Mouse (Mus musculus) thymus, adult 2 months (tissue): ENCODE data around the gene Itpr2. TPM values are rescaled to one million over a fixed set of nuclear protein-coding genes. Genes with fewer than 3 reads are reported as not detected.

Experiments used
- DNase-seq: peaks from one replicate; pipeline ENCODE4 v3.0.0; 2021
- H3K27ac ChIP-seq: fragments of 200-500 bp; 2 replicates; pipeline ENCODE4 v1.5.1; 2012; ENCODE audit warnings: low read length, control low read depth; ENCODE audit not compliant: control insufficient read depth, insufficient read depth
- H3K27me3 ChIP-seq: fragments of 200-500 bp; 2 replicates; pipeline ENCODE4 v1.6.1; 2012; ENCODE audit warnings: mild to moderate bottlenecking, low read length, moderate library complexity, mixed read lengths; ENCODE audit not compliant: control insufficient read depth, insufficient read depth
- H3K36me3 ChIP-seq: fragments of 200-500 bp; 2 replicates; pipeline ENCODE4 v1.6.1; 2012; ENCODE audit warnings: mild to moderate bottlenecking, low read length, moderate library complexity; ENCODE audit not compliant: control insufficient read depth, insufficient read depth
- H3K4me1 ChIP-seq: fragments of 200-500 bp; replicated peaks from 2 replicates; pipeline ENCODE4 v1.6.1; 2012; ENCODE audit warnings: low read length; ENCODE audit not compliant: control insufficient read depth, insufficient read depth
- H3K4me3 ChIP-seq: fragments of 200-500 bp; 2 replicates; pipeline ENCODE4 v1.5.1; 2012; ENCODE audit warnings: mild to moderate bottlenecking, low read length, control low read depth, moderate library complexity; ENCODE audit not compliant: control insufficient read depth, insufficient read depth
- CTCF ChIP-seq: fragments of 200-500 bp; IDR thresholded peaks from 2 replicates; pipeline ENCODE4 v1.5.1; 2012; ENCODE audit warnings: mild to moderate bottlenecking, control low read depth, low read length, moderate library complexity, borderline replicate concordance; ENCODE audit not compliant: control insufficient read depth, poor library complexity, insufficient read depth; ENCODE audit errors: extremely low read depth
- POLR2A ChIP-seq: fragments of 200-500 bp; IDR thresholded peaks from 2 replicates; pipeline ENCODE4 v1.6.1; 2012; ENCODE audit warnings: mild to moderate bottlenecking, low read length, control low read depth, moderate library complexity; ENCODE audit not compliant: control insufficient read depth, poor library complexity, insufficient read depth; ENCODE audit errors: extremely low read depth
- WGBS: fragments of 180-500 bp; shearing (Covaris S2); methylation state at CpG from one replicate; pipeline ENCODE4 v1.1.7; 2018; 5-methylcytosine and 5-hydroxymethylcytosine counted together
- polyA plus RNA-seq: library from polyadenylated mRNA; depleted of rRNA; stranded (reverse); fragments of >200 nt; gene quantifications from 2 replicates; pipeline ENCODE4 v1.2.3, GENCODE M21; 2012

Gene Itpr2
- polyA plus RNA-seq, 1 experiment = 60.3 TPM

DNA sequence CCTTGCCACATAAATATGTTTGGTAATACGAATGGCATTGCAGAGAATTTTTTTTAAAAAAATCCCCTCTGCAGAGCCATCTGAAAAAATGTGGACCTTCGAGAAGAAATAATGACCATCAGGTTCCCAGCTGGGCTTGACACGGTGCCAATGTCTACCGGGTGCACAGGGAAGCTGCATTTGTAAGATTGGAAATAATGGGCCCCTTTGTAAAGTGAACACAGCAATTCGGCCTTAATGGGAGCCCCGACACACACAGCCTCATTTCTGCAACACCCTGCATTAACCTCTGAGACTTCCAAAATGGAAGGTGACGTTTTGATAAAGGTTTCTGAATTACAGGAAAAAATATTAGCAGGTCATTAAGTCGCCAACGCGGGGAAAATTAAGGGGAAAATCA lies 97.9 kb downstream of the Itpr2 start:
- Histone ChIP-seq H3K4me1 (no peaks in the 10 kb centered on the region), H3K36me3 (peaks cover 25% of the 10 kb centered on the region), H3K27ac (no peak overlapping the region), H3K4me3 (no peak overlapping the region), H3K27me3 (no peaks in the 10 kb centered on the region)
- no peak for DNase-seq
- no peak for TF ChIP-seq CTCF
- no peak for TF ChIP-seq POLR2A
- WGBS = 98% methylated on average over 10 of the region's 10 CpGs

DNA sequence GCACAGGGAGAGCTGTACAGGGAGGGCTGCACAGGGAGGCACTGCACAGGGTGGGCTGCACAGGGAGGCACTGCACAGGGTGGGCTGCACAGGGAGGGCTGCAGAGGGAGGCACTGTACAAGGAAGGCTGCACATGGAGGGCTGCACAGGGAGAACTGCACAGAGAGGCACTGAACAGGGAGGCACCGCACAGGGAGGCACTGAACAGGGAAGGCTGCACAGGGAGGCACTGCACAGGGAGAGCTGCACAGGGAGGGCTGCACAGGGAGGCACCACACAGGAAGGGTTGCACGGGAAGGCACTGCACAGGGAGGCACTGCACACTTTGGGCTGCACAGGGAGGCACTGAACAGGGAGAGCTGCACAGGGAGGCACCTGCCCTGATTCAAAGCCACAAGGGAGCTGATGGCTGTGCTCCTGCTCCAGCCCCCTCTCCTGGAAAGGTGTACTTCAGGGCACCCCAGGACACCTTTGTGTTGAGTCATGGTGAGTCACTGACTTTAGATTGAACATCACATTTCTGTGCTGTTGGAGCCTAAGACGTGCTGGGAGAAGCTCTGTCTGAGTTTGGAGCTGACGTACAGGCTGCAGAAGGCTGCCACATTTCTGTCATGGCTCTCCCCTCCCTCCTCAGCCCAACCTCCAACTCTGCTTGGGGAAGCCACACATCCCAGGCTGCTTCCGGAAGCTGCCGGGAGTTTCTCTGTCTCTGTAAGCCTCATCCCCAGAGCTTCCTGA lies 98.9 kb downstream of the Itpr2 start:
- no peak for DNase-seq
- H3K4me1 ChIP-seq = 0 out of 2 replicates have a peak, but pooled peaks cover 3% of the 10 kb centered on the region
- H3K36me3 ChIP-seq = peaks cover 25% of the 10 kb centered on the region
- no peak overlapping the region for H3K4me3 ChIP-seq
- 82% methylated on average over 6 of the region's 6 CpGs for WGBS
- H3K27me3 ChIP-seq = no peaks in the 10 kb centered on the region
- H3K27ac ChIP-seq = no peak overlapping the region
- no peak for TF ChIP-seq CTCF
- no peak for TF ChIP-seq POLR2A

DNA sequence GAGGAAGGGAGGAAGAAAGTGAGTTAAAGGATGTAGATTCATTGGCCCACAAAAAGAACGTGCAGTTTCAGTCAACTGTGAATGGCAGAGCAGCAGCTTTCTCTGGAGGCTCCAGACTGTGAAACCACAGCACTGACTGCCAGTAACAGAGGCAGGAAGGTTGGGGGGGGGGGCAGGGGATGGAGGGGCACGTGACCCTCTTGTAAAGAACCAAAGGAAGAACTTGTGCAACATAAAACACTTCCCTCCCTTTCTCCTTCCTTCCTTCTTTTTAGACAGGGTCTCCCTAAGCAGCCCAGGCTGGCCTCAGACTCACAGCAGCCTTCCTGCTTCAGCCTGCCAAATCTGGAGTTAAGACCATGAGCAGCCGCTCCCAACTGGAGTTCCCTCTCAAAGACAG lies 104.2 kb downstream of the Itpr2 start:
- 0 out of 2 replicates have a peak, but pooled peaks cover 3% of the 10 kb centered on the region for H3K4me1 ChIP-seq
- H3K27ac ChIP-seq = no peak overlapping the region
- no peak for DNase-seq
- peaks cover 44% of the 10 kb centered on the region for H3K36me3 ChIP-seq
- H3K27me3 ChIP-seq = no peaks in the 10 kb centered on the region
- 49% methylated on average over 3 of the region's 3 CpGs for WGBS
- H3K4me3 ChIP-seq = no peak overlapping the region
- TF ChIP-seq CTCF = no peak
- no peak for TF ChIP-seq POLR2A

DNA sequence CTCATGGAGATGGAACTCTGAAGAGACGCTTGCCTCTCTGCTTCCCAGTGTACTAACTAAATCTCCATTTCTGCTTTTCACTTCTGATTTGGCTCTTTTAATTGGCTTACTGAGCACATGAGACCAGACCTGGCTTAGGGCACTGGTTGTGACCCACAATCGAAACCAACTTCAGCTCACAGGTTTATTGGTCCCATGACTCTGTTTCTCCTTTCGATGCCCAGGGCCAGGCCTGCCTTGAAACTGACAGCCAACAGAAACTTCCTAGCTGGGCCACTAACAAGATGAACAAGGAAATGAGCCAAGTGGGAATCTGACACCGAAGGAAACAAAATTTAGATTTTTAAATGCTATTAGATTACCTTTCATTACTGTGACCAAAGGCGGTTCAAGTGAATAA lies 105.8 kb downstream of the Itpr2 start:
- DNase-seq = no peak
- H3K27me3 ChIP-seq = no peaks in the 10 kb centered on the region
- no peak overlapping the region for H3K27ac ChIP-seq
- 0 out of 2 replicates have a peak, but pooled peaks cover 3% of the 10 kb centered on the region for H3K4me1 ChIP-seq
- H3K36me3 ChIP-seq = peaks cover 56% of the 10 kb centered on the region
- TF ChIP-seq POLR2A = no peak
- no peak for TF ChIP-seq CTCF
- 92% methylated on average over 5 of the region's 5 CpGs for WGBS
- no peak overlapping the region for H3K4me3 ChIP-seq

DNA sequence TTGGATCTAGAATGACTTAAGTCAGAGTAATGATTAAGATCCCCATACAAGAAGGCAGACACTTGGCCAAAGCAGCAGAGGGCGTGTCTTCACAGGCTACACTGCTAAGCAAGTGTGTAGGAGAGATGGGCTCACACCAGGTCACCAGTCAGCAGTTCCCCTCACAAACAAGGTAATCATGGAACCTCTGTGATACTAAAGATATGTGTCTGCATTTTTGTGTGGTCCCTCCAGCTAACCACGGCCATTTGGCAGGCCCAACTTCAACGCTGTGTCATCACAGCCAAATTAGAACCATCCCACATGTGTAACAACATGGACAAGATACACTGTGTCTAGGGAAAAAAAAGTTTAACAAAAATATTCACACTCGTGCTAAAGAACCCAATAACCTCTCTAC lies 106.4 kb downstream of the Itpr2 start:
- H3K36me3 ChIP-seq = peaks cover 63% of the 10 kb centered on the region
- DNase-seq = no peak
- TF ChIP-seq CTCF (no peak), POLR2A (no peak)
- 97% methylated on average over 4 of the region's 4 CpGs for WGBS
- no peaks in the 10 kb centered on the region for H3K27me3 ChIP-seq
- no peak overlapping the region for H3K4me3 ChIP-seq
- 0 out of 2 replicates have a peak, but pooled peaks cover 3% of the 10 kb centered on the region for H3K4me1 ChIP-seq
- H3K27ac ChIP-seq = no peak overlapping the region

DNA sequence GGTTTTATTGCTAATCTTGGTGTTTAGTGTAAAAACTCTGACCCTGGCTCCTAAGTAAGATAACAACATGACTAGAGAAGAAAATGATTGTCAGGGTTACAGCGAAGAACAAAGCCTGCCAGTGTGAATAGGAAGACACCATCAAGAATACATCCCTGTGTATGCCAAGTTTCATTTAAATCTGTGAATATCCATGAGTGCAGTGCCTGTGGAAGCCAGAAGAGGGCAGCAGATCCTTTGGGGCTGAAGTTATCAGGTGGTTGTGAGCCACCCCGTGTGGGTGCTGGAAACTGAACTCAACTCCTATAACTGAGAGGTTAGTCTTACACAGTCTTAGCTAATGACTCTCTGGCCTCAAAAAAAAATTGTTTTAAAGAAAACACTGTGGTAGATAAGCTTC lies 109.8 kb downstream of the Itpr2 start:
- no peak for TF ChIP-seq POLR2A
- no peak for TF ChIP-seq CTCF
- Histone ChIP-seq H3K27me3 (no peaks in the 10 kb centered on the region), H3K36me3 (peaks cover 82% of the 10 kb centered on the region), H3K27ac (no peak overlapping the region), H3K4me3 (no peak overlapping the region), H3K4me1 (no peaks in the 10 kb centered on the region)
- 89% methylated on average over 2 of the region's 2 CpGs for WGBS
- DNase-seq = no peak

DNA sequence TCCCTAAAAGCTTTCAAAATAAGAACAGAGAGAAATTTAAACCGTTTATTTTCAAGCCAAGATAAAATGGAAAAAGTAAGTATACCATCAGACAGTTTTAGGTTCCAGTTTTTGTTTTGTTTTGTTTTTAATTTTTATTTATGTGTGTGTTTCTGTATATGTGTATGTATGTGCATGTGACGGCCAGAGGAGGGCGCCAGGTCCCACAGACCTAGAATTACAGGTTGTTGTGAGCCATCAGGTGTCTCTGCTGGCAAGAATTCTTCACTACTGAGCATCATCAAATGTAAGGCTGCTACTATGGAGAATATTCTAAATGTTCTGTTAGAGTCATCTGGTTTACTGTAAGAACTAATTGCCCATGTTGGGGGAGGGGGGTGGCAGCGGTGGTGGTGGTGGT lies 111.9 kb downstream of the Itpr2 start:
- WGBS = 98% methylated on average over 4 of the region's 4 CpGs
- H3K27me3 ChIP-seq = no peaks in the 10 kb centered on the region
- H3K4me3 ChIP-seq = no peak overlapping the region
- no peak for DNase-seq
- no peak overlapping the region for H3K27ac ChIP-seq
- TF ChIP-seq CTCF (no peak), POLR2A (no peak)
- H3K36me3 ChIP-seq = peaks cover 74% of the 10 kb centered on the region
- no peaks in the 10 kb centered on the region for H3K4me1 ChIP-seq
